Mouse (Mus musculus): ENCODE measurements at regions not wholly inside any gene's neighbourhood (a gene's known extent, or its start where the extent isn't known, plus 50 kb on each side); places are given as distances from the start of the nearest gene placed in this dataset.
A peak's percentile ranks its signal among the peaks of the same experiment; 100 is the strongest.

DNA sequence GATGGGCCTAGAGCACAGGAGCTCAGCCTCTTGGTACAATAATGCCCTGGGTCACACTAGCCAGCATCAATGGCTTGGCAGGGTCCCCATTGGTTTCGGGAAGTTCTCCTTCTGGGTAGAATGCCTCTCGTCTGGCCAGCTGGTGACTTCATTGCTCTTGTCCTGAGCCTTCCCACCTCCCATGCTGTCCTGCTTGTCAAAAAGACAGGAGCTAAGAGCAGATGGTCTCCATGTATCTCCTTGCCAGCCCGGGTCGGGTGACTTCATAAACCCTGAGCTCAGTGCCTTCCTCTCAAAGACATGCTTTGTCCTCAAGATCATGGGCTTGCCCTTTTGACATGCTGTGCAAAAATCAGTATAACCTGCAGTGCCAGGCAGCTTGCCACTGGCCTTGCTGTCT lies 179.2 kb upstream of the Sh3bp4 start:
- no peak for DNase-seq (ENCODE audit: low spot score in 2 of 2)

DNA sequence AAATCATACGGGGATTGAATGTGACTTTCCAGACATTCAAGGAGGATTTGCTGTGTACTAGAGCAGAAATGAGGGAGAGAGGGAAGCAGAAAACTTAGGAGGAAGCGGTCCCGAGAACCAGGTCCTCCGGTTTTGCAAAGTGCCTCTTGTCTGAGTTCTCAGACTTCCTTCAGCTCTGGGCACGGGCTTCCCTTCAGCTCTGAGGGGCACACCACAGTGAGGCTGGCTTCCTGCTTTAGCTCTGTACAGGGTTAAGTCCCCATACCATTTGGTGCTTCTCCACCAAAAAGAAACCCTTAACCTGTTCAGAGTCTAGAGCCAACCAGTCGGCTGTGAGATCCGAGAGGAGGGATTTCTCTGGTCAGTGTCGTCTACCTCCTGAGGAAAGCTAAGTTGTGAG lies 167.8 kb upstream of the Sh3bp4 start:
- no peak for DNase-seq (ENCODE audit: low spot score in 2 of 2)

DNA sequence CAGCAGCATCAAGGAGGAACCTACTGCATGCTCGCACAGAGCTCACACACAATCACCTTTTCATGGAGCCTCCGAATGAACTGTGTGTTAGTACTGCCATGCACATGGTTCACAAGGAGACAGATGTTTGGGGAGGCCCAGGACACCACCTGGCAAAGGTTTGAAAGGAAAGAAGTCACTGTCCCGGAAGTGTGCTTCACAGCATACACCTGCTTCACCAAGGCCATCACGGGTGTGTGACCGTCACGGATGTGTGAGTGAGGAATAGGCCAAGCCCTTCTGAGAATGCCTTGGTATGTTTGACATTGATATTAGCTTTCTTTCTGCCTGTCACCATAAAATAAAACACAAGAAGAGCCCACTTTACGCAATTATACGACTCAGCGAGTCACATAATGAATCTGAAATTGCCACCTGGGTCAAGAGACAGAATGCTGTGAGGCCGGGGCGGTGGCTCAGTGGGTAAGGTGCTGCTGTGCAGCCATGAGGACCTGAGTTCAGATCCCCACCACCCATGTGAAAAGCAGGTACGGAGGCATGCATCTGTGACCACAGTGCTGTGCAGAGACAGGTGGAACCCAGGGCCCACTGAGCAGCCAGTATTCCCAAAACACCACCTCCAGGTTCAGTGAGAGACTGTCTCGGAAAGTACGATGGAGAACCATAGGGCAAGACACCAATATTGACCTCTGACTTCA lies 162.3 kb upstream of the Sh3bp4 start:
- DNase-seq (ENCODE audit: low spot score in 2 of 2): no peak

DNA sequence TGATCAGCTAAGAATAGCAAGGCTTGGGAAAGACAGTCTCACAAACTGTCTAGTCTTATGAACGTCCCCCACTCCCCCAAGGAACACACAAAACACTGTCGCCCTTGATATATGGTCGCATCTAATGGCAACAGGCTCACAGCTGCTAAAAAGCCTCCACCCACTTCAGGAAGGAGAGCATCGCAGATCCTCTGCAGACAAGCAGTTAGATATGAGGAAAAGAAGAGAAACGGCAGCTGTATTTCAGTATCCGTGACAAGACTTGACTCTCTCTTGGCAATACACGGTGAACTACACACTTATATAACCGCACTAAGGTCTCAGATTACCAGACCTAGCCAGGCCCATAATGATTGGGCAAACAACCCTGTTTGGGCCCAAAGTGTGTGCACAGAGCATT lies 161.5 kb upstream of the Sh3bp4 start:
- no peak for DNase-seq (ENCODE audit: low spot score in 2 of 2)

DNA sequence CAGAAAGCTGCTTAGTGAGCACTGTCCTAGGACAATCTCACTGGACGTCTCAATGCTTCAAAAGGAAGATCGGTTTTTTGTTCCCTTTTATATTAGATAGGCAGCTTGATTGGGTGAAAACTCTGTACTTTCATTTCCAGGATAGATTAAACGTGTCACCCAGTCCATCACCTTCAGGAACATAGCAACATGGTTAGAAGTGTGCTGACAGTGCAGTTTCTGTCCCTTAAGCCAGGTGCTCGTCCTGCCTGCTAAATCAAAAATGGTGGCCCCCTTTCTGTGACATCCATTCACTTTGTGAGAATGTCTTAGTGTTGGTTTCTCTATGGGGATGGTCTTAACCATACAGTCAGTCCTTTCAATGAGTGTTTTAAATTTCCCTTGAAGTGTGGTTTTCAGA lies 160.9 kb upstream of the Sh3bp4 start:
- no peak for DNase-seq (ENCODE audit: low spot score in 2 of 2)

DNA sequence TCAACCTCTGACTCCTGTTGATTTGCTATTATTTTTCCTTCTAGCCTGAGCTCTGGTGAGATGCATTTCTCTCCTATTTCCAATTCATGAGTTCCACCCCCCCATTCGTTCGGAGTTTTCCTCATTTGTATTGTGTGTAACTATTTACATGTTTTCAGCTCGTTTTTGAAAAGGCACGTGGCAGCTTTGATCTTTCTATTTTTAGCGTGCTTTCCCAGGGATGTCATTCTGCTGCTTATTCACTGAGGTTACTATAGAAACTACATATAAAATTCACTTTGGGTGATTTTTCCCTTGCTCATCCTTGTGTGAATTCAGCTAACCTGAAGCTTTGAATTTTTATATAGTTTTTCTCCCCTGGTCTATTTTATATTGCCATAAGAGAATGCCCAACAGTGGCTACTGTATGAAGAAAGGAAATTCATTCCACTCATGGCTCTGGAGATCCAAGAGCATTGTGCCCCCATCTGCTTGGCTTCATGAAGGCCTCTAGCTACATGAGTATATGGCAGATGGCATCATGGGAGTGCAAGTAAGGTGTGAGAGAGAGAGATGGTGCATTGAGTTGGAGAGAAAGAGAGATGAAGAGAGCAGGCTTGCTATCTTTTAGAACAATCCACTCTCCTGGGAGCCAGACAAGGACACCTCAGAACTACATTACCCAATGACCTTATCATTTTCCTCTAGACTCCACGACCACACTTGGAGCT lies 160.2 kb upstream of the Sh3bp4 start:
- DNase-seq (ENCODE audit: low spot score in 2 of 2): no peak

DNA sequence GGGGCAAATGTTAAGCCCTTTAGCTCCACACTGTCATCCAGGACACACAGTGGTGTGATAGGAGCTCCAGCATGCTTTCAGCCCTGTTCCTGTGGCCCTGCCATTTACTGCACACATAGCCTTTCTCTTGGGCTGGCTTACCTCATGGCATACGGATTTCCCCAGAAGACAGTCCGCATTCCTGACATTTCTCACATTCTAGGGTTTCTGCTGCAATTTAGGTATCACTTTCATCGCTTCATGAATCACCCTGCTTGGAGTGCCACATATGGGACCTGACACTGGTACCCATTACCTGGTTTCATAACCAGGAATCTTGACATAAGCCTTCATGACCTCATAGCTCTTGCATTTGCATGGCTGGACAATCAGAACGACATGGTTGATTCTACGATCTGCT lies 158.5 kb upstream of the Sh3bp4 start:
- no peak for DNase-seq (ENCODE audit: low spot score in 2 of 2)

DNA sequence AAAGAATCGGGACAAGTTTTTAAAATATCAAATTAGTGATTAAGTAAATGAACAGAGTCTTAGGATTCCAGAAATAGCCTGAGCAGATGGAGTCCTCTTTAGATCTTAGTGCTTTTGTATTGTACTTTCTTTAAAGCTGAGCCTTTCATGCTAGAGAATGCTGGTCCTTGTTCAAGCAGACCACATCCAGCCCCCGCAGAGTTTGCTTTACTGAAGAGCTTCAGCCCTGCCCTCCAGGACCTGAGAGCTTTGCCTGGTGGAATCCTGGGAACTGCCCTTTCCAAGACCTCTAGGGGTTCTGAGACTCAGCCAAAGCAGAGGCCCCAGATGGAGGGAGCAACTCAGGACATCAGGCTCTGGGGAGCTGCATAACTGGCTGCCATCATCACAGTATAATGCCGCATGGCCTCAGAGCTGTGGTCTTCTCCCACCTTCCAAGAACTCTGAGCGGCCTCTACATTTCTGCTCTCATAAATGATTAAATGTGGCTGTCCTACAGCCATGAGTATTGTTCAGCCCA lies 153.6 kb upstream of the Sh3bp4 start:
- DNase-seq (ENCODE audit: low spot score in 2 of 2): peak; percentile 14 to 23

DNA sequence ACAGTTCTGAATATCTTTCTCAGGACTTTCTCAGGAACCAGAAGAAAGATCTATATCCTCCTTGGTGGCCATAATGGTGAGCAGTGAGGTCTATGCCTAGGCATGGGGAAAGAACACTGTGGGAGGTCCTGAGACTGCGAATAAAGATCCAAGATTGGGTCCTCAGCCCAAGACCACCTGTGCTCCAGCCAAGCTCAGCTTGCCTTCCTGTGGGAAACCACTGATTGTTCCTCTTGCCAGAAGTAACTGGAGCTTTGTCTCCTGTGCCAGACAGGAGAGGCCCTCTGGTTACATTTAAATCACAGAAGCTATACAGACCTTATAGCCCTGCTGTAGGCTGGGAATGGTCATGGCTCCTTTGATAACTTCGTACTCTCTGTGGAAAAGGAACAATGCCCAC lies 148.8 kb upstream of the Sh3bp4 start:
- DNase-seq (ENCODE audit: low spot score in 2 of 2): no peak

DNA sequence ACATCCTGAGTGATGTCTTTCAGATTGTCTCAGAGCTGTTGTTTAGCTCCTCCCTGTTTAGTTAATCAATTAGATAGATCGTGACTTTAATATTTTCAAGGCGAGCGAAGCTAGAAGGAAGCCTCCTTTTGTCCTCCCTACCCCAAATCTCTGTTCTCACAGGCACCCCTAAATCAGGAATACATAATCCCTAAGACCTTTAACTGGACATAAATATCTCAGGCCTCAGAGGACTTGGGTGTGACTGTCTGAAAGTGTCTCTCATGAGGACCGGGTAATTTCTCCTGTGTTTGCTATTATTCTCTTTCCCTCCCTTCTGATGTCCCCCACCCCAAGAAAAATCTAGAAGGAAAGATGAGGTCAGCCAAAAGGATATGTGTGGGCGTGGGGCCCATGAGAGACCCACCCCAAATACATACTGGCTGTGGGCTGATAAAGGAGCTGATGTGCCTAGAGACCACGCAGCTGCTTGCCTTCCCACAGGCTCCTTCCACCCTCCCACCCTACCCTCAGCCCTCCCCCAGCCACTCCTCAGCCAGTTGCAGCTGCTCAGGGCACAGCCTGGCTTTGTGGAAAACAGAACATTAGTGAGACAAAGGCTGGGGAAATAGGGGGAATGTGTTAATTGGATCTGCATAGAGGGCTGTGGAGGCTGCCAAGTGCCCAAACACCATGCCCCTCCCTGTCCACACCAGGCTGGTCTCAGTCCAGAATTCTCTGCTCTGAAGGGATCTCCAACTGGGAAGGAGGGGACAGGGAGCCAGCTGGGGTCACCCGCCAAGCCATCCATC lies 146.2 kb upstream of the Sh3bp4 start:
- no peak for DNase-seq (ENCODE audit: low spot score in 2 of 2)

DNA sequence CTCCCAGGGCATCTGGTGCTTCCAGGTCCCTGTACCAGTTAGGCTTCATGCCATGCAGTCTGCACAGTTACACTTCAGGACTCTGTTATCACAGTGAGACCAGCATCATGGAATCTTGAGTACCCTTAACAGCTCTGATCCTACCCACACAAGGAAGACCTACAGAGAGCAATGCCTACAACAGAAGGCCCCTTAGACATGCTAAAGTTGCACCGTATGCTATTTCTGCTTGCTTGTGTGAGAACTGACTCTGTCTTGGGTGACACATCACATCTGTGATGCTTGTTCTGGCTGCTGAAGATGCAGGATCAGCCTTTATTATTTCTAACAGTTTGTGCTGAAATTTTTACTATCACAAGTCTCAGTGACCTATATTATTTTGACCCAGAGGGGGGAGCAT lies 135.0 kb upstream of the Sh3bp4 start:
- no peak for DNase-seq (ENCODE audit: low spot score in 2 of 2)

DNA sequence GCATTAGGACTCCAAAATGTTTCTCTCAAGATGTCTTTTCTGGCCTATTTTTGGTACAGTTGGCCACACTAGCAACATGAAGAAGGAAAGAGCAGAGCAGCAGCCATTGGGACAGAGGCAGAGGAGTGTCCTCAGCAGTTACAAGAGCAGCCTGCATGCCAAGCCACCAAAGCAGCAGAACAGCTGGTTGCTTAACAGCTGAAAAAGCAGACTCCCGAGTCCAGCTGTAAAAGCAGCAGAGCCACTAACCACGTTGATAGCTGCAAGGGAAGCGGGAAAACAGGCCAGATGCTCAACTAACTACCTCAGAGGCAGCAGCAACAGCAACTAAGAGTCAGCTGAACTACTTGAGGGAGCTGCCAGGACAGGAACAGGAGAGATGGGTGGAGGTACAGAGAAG lies 134.4 kb upstream of the Sh3bp4 start:
- peak in 1 of 2 experiments; percentile 26 for DNase-seq (ENCODE audit: low spot score in 2 of 2)

DNA sequence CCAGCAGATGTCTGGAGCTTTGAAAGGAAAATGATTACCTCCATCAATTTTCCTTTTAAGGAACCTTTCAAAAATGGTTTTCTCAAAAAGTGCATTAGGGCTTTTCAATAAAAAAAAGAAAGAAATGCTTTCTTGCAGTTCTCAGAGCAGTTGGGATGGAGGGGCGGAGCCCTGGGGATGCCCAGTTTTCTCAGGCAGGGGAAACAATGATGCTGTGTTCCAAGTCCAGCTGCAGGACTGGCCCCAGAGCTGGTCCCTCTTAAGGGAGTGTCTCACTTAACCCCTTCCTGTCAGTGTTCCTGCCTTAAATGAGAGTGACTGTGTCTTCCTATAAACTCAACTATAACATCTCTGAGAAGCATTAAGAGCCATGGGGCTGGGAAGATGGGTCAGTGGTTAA lies 132.9 kb upstream of the Sh3bp4 start:
- no peak for DNase-seq (ENCODE audit: low spot score in 2 of 2)

DNA sequence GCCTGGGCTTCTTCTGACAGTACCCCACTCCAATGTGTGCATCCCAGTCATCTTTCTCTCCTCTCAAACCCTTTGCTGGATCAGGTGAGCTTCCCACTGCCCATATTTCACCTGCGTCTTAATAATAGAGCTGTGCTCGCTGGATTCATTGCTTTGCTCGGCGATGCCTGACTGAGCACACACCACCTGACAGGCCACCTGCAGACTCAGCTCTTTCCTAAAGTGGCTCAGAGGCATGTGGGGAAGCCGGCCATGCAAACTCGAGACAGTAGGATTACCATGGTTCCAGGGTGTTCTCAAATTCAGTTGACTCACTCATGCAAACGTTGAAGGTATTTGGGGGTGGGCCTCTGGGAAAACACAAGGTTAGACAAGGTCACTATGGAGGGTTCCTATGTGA lies 131.8 kb upstream of the Sh3bp4 start:
- DNase-seq (ENCODE audit: low spot score in 2 of 2): no peak

DNA sequence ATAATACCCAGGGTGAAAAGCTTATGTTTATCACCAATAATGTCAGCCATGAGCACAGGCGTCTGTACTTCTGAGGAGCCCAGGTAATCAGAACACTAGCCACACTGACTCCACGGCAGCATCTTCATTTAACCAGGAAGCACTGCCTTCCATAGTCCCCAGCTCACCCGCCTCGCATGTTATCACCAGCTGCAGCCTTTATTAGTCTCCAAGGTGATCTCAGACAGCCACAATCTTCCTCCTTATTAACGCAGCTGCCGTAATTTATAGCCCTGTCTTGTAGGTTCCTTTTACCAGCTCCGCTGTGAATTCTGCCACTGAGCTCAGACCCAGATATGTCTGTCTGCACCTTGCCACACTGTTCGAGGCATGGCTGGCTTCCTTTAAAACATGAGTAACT lies 127.2 kb upstream of the Sh3bp4 start:
- no peak for DNase-seq (ENCODE audit: low spot score in 2 of 2)

DNA sequence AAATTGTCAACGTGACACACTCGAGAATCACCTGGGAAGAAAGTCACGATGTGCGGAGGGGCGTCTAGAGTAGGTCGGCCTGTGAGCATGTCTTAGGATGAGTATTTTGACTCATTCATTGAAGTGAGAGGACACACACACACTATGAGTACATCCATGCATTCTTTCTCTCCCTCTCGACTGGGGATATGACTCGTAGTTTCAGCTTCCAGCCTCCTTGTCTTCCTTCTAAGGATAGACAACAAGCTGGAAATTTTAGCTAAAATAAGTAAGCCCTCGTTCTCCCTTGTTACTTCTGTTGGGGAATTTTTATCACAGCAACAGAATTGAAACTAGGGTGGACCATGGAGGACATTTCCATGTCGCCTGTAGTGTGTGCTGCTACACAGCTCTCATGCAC lies 124.3 kb upstream of the Sh3bp4 start:
- DNase-seq (ENCODE audit: low spot score in 2 of 2): no peak

DNA sequence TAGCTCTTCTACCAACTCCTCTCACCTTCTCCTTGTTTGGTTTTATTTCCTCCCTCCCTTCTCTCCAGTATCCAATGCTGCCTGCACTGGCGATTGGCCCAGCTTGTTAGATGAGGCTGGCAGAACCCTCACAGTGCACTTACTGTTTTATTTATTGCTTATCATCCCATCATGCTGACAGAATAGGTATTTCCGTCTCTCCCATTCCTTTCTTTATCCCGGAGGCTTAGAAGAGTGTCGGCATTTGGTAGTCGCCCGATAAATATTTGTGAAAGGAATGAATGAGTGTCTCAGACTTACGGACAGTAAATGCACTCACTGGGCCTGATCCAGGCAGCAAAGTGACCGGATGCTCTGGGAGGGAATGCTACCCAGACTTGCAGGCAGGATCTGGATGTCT lies 123.8 kb upstream of the Sh3bp4 start:
- DNase-seq (ENCODE audit: low spot score in 2 of 2): no peak

DNA sequence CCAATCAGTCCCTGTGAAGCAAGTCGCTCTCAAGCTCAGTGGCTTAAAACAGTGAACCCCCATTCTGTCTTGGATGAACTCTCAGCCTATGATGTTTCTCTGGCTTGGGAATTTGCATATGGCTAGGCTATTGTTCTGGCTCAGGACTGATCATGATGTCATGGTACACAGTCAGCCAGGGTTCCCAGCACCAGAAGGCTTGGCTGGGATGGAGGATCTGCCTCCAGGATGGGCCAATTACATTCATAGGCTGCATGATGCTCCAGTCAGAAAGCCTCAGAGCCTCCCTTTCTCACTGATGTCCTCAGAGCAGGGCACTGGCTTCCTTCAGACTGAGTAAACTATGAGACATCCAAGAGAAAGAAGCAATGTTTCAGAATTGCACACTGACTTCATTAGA lies 120.3 kb upstream of the Sh3bp4 start:
- DNase-seq (ENCODE audit: low spot score in 2 of 2): no peak

DNA sequence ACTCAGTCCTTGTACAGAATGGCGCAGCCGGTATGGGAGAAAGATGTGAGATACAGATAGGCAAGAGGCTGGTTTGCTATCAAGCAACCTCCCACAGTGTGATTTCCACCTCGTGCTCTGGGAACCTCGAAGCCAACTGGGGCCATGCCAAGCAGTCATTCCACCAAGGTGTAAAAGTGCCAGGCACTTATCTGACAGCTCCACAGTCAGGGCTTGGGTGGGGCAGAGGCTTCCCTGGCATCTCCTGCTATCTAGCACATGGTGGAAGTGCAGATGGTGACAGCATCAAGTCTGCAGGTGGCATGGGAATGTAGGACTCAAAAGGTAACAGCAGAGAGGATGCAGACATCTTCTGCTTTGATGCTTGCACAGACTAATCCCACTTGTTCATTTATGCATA lies 116.7 kb upstream of the Sh3bp4 start:
- no peak for DNase-seq (ENCODE audit: low spot score in 2 of 2)

DNA sequence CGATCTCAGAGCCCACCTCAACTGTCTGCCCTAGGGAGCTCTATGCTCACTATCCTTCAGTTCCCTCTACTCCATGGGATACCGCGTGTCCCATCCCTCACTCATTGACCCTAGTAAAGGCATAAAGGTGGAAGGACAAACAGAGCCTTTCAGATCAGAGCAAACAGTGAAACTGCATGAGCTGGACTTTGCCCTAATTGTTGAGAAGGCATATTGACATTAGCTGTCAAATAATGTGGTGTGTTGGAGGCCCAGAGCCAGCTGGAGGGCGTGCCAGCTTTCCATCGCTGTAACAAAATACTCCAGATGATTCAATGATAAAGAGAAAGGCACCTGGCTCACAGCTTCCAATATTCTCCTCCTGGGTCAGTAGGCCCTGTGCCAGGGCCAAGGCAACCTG lies 115.4 kb upstream of the Sh3bp4 start:
- DNase-seq (ENCODE audit: low spot score in 2 of 2): no peak

DNA sequence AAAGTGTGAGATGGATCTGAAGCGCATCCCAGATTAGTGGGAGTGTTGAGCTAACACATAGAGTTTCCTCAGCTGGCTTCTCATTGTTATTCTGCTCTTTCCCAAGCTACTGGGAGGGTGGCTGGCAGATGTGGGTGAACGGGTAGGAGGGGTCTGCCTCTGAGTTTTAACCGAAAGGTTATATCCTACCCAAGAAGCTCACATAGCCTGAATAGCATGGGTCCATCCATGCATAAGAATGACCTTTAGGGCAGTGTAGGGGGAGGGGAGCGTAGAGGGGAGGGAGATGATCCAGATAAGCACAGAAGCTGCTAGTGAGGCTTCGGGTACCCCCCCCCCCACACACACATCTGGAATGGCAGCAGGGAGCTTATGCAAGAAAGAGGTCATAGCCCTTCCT lies 113.2 kb upstream of the Sh3bp4 start:
- DNase-seq (ENCODE audit: low spot score in 2 of 2): no peak

DNA sequence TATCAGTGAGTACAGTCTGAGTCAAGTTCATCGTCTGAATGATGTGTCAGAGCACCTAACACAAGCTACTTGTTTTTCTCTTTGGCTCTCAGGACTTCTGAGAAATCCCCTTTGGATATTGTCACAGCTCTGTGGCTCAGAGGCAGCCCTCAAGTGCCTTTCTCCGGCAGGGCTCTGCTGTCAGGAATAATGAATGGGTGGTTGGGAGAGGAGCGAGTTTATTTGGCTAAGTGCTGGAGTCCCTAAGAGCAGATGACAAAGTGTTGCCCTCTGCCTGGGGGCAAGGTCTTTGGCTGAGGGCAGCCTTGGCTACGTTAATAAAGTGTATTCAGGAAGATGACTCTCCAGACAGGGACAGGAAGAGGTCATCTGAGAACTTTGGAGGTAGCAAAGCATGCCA lies 110.5 kb upstream of the Sh3bp4 start:
- DNase-seq (ENCODE audit: low spot score in 2 of 2): no peak

DNA sequence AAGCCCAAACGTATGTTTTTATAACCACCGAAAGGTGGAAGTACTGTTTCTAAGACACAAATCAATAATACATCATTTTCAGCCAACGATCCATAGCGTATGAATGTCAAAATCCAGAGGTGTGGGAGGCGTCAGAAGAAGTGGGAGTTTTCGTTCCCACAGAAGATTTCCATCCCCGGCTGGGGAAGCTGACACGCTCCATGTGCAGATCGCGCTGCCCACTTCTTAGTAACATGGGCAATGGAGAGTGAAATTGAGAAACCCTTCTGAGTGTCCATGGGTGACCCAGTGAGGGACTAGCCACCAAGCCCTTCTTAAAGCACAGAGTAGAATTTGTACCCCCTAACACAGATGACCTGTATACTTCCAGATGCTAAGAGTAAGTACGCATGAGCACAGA lies 110.1 kb upstream of the Sh3bp4 start:
- DNase-seq (ENCODE audit: low spot score in 2 of 2): no peak
